Mouse (Mus musculus): ENCODE data around the gene Ccni. TPM values are rescaled to one million over a fixed set of nuclear protein-coding genes. Genes with fewer than 3 reads are reported as not detected.

Ccni gene
- total and polyA plus RNA-seq, 3 experiments: 56.5 to 166 (median 147) TPM

GRCm38 (mm10) chr5:93143360-93144091 lies 62.8 kb downstream of the Ccni start:
- peaks cover 10% of the 10 kb centered on the region for H3K36me3 ChIP-seq (ENCODE audit: control insufficient read depth, insufficient read depth, low read length)
- H3K9ac ChIP-seq (ENCODE audit: low read depth, low read length): no peak overlapping the region

GRCm38 (mm10) chr5:93140747-93141146 lies 65.5 kb downstream of the Ccni start:
- no peak overlapping the region for H3K27ac ChIP-seq

More at GRCm38 (mm10) chr5:93143360-93144091, 62.8 kb downstream of the Ccni start:
- H3K79me2 ChIP-seq (replicated peaks; ENCODE audit: control insufficient read depth, insufficient read depth, low read length): no peaks in the 10 kb centered on the region
- DNase-seq: no peak
- 70% methylated on average over 12 of the region's 12 CpGs for WGBS
- no peaks in the 10 kb centered on the region for H3K27me3 ChIP-seq (ENCODE audit: control insufficient read depth, insufficient read depth, low read length)
- TF ChIP-seq CTCF (IDR thresholded peaks at IDR 0.05): no peak
- TF ChIP-seq EP300 (IDR thresholded peaks at IDR 0.05; ENCODE audit: insufficient read depth, low read depth, low read length): no peak
- TF ChIP-seq POLR2A (IDR thresholded peaks at IDR 0.05; ENCODE audit: insufficient read depth, low read depth, low read length): no peak
- peaks cover 16% of the 10 kb centered on the region for H3K4me1 ChIP-seq (ENCODE audit: control insufficient read depth, insufficient read depth, low read length)
- no peak overlapping the region for H3K27ac ChIP-seq
- intact Hi-C loops (cut with DNase I): loop anchor here (2.0 kb wide), 1 partner anchor 51 kb away; the partner anchor contains the start of gene Sept11
- H3K4me3 ChIP-seq: no peak overlapping the region

GRCm38 (mm10) chr5:93139350-93139749 lies 66.9 kb downstream of the Ccni start:
- no peak for DNase-seq
- H3K27me3 ChIP-seq (ENCODE audit: control insufficient read depth, insufficient read depth, low read length): no peaks in the 10 kb centered on the region
- TF ChIP-seq CTCF (IDR thresholded peaks at IDR 0.05) (no peak), POLR2A (IDR thresholded peaks at IDR 0.05; ENCODE audit: insufficient read depth, low read depth, low read length) (no peak), EP300 (IDR thresholded peaks at IDR 0.05; ENCODE audit: insufficient read depth, low read depth, low read length) (no peak)
- H3K9ac ChIP-seq (ENCODE audit: low read depth, low read length): no peak overlapping the region
- H3K36me3 ChIP-seq (ENCODE audit: control insufficient read depth, insufficient read depth, low read length): peaks cover 12% of the 10 kb centered on the region
- H3K79me2 ChIP-seq (replicated peaks; ENCODE audit: control insufficient read depth, insufficient read depth, low read length): no peaks in the 10 kb centered on the region
- intact Hi-C loops (cut with DNase I): no loop called here
- WGBS: 90% methylated on average over 9 of the region's 9 CpGs
- no peak overlapping the region for H3K27ac ChIP-seq
- H3K4me3 ChIP-seq: no peak overlapping the region
- peaks cover 14% of the 10 kb centered on the region for H3K4me1 ChIP-seq (ENCODE audit: control insufficient read depth, insufficient read depth, low read length)

More at GRCm38 (mm10) chr5:93140747-93141146, 65.5 kb downstream of the Ccni start:
- H3K27me3 ChIP-seq (ENCODE audit: control insufficient read depth, insufficient read depth, low read length): no peaks in the 10 kb centered on the region
- intact Hi-C loops (cut with DNase I): no loop called here
- no peak overlapping the region for H3K4me3 ChIP-seq
- peak; percentile 54; the same call in 1 of the 2 replicates for TF ChIP-seq EP300 (IDR thresholded peaks at IDR 0.05; ENCODE audit: insufficient read depth, low read depth, low read length)
- TF ChIP-seq POLR2A (IDR thresholded peaks at IDR 0.05; ENCODE audit: insufficient read depth, low read depth, low read length): no peak
- peaks cover 16% of the 10 kb centered on the region for H3K4me1 ChIP-seq (ENCODE audit: control insufficient read depth, insufficient read depth, low read length)
- WGBS: 56% methylated on average over 5 of the region's 5 CpGs
- peaks cover 12% of the 10 kb centered on the region for H3K36me3 ChIP-seq (ENCODE audit: control insufficient read depth, insufficient read depth, low read length)
- DNase-seq: no peak
- no peak overlapping the region for H3K9ac ChIP-seq (ENCODE audit: low read depth, low read length)
- H3K79me2 ChIP-seq (replicated peaks; ENCODE audit: control insufficient read depth, insufficient read depth, low read length): no peaks in the 10 kb centered on the region

- peaks cover 14% of the 10 kb centered on the region for H3K36me3 ChIP-seq (ENCODE audit: control insufficient read depth, insufficient read depth, low read length)
- H3K27ac ChIP-seq: peak overlapping the region; percentile 89
- no peaks in the 10 kb centered on the region for H3K79me2 ChIP-seq (replicated peaks; ENCODE audit: control insufficient read depth, insufficient read depth, low read length)
- intact Hi-C loops (cut with DNase I): no loop called here
- TF ChIP-seq POLR2A (IDR thresholded peaks at IDR 0.05; ENCODE audit: insufficient read depth, low read depth, low read length) (no peak), EP300 (IDR thresholded peaks at IDR 0.05; ENCODE audit: insufficient read depth, low read depth, low read length) (peak; percentile 34; the same call in 1 of the 2 replicates)
- peak; percentile 72 to 82 for DNase-seq
- H3K27me3 ChIP-seq (ENCODE audit: control insufficient read depth, insufficient read depth, low read length): no peaks in the 10 kb centered on the region
- peak overlapping the region; percentile 39; the same call in 1 of the 2 replicates for H3K9ac ChIP-seq (ENCODE audit: low read depth, low read length)
- WGBS: 6% methylated on average over 5 of the region's 5 CpGs
- H3K4me3 ChIP-seq: no peak overlapping the region
- H3K4me1 ChIP-seq (ENCODE audit: control insufficient read depth, insufficient read depth, low read length): peaks cover 21% of the 10 kb centered on the region
Observed at GRCm38 (mm10) chr5:93136956-93137586, 69.2 kb downstream of the Ccni start.

GRCm38 (mm10) chr5:93135368-93136107 lies 70.8 kb downstream of the Ccni start:
- no peak overlapping the region for H3K27ac ChIP-seq
- DNase-seq: no peak
- intact Hi-C loops (cut with DNase I): no loop called here
- H3K9ac ChIP-seq (ENCODE audit: low read depth, low read length): no peak overlapping the region
- 45% methylated on average over 10 of the region's 10 CpGs for WGBS
- peaks cover 9% of the 10 kb centered on the region for H3K36me3 ChIP-seq (ENCODE audit: control insufficient read depth, insufficient read depth, low read length)
- no peak overlapping the region for H3K4me3 ChIP-seq
- H3K4me1 ChIP-seq (ENCODE audit: control insufficient read depth, insufficient read depth, low read length): peaks cover 23% of the 10 kb centered on the region
- H3K27me3 ChIP-seq (ENCODE audit: control insufficient read depth, insufficient read depth, low read length): no peaks in the 10 kb centered on the region
- no peak for TF ChIP-seq EP300 (IDR thresholded peaks at IDR 0.05; ENCODE audit: insufficient read depth, low read depth, low read length)
- H3K79me2 ChIP-seq (replicated peaks; ENCODE audit: control insufficient read depth, insufficient read depth, low read length): no peaks in the 10 kb centered on the region

All from heart, adult 2 months (tissue).